Mouse (Mus musculus) telencephalon, adult 2 months (tissue): ENCODE measurements around the gene Ebf1.
A peak's percentile ranks its signal among the peaks of the same experiment; 100 is the strongest.

Source experiments
- DNase-seq: peaks from one replicate; pipeline ENCODE4 v3.0.0-alpha.2; 2011; ENCODE audit warnings: low read depth, low spot score

Gene Ebf1

GRCm38 (mm10) chr11:44833351-44833996, 216.4 kb downstream of the Ebf1 start:
- DNase-seq = no peak

DNA sequence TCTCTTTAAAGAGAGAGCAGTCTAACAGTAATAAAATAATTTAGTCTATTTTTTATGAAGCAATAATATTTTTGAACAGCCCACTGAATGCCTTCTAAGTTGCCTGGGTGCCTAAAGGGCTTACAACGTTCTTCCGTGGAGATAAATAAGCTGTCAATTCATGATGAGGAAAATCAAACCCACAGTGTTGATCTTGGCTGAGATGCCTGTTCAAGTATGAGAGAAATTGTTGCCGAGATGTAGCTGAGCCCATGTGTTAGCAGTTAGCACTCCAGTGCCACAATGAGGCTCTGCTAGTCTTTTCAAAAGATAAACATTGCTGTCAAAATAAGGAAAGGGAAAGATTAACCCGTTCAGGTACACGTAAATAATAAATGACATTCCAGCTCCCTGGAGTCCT, 218.0 kb downstream of the Ebf1 start:
- DNase-seq = no peak

- DNase-seq = no peak
Observed at GRCm38 (mm10) chr11:44837592-44837991, 220.5 kb downstream of the Ebf1 start.

GRCm38 (mm10) chr11:44841127-44842056, 224.3 kb downstream of the Ebf1 start:
- no peak for DNase-seq

GRCm38 (mm10) chr11:44851874-44852273, 234.8 kb downstream of the Ebf1 start:
- no peak for DNase-seq

GRCm38 (mm10) chr11:44852921-44853320, 235.8 kb downstream of the Ebf1 start:
- no peak for DNase-seq

DNA sequence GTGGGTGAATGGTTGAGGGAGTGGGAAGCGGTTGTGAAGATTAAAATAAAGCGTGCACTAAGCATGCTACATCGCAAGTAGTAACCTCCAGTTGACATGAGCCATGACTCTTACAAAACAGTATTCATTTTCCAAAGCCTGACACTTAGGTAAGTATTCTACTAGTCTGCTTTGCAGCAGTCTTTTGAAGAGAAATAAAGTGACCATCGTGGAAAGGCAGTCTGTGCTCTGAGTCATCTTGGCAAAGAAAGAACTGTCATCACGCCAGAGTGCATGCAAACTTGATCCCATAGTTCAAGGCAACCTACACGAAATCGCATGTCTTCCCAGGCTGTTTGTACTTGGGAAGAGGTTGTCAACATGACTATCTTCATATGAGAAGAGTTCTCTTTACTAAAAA, 237.4 kb downstream of the Ebf1 start:
- peak; percentile 19 for DNase-seq

- DNase-seq = no peak
Observed at GRCm38 (mm10) chr11:44861108-44861507, 244.0 kb downstream of the Ebf1 start.

- DNase-seq = no peak
Observed at GRCm38 (mm10) chr11:44863910-44864309, 246.8 kb downstream of the Ebf1 start.

DNA sequence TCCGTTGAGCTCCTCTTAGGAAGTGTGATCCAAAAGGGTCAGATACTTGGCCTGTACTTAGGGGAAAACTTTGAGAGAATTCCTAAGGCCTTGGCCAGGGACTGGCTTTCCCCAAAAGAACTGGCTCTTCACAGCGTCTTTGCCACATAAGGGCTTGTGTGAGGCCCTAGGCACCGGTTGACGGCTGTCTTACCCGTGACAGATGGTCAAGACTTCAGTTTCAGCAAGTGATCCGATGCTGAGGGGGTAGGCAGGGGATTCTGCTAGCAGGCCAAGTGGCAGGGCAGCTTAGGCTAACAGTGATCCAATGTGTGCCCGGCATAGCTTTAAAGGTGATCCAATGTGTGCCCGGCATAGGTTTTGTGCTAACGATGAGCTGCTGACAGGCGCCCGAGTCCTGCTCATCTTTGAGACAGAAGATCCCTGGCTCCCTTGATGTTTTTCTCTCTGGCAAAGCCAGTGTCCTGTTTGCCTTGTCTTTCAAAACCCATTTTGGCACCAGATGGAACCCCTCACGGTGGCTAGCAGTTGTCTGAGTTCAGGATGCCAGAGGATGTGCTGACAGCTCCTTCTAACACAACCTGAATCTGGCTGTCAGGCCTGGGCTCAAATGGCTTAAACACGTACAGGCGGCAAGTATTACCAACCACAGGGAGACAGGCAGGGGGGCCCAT, 249.5 kb downstream of the Ebf1 start:
- DNase-seq = no peak

- no peak for DNase-seq
Observed at GRCm38 (mm10) chr11:44867433-44867832, 250.3 kb downstream of the Ebf1 start.

- no peak for DNase-seq
Observed at GRCm38 (mm10) chr11:44873876-44874275, 256.8 kb downstream of the Ebf1 start.

DNA sequence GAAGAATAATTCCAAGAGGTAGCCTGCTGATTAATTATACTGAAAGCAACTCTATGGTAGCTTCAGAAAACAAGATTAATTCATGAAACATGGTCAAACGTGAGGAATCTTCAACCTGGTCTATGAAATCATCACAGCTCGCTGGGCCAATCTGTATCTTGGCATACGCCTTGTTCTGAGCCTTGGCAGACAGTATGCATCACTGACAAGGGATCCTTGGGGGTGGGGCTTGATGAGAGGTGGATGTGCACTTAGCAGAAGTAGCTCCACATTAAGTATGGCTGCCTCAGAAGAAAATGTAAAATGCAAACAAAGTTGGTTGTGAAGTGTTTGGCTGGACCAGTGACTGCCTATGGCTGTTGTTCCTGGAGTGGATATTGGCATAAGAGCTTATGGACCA, 258.1 kb downstream of the Ebf1 start:
- no peak for DNase-seq

GRCm38 (mm10) chr11:44881056-44881683, 264.1 kb downstream of the Ebf1 start:
- DNase-seq = no peak

DNA sequence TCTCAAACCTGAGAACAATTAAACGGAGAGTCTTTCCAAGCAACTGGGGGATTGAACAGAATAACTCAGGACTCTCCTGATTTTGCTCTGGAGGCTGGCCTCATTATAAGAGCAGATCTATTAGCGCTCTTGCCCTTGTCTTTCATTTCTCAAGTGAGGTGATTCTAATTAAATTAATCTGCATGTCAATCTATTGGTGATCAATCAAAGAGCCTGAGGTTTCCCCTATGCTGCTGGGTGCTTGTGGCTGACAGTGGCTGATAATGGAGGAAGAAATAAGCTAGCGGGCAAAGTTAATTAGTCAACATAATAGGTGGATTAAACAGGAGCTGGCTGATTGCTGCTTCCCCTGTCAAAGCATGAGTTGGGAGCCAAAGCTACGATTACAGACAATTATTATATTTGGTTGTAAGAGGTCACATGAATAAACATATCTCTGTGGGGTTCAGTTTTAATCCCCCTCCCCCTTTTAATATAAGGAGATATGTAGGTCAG, 265.4 kb downstream of the Ebf1 start:
- DNase-seq = no peak

GRCm38 (mm10) chr11:44884337-44884736, 267.2 kb downstream of the Ebf1 start:
- DNase-seq = no peak

DNA sequence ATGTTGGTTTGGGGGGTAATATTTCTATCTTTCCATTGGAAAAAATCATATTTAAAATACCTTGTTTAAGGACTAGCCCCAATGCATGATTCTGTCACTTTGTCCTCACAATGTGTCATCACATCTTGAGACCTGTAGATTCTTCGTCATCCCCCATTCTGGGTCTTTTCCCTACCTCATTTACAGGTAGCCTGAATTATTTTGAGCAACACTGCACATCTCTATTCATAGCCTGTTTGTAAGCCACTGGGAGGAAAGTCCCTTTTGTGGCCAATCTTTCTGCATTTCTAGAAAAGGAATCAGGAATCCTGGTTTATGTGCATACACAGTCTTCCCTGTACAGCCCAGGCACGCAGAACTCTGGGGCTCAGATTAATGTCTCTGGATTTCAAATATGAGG, 269.8 kb downstream of the Ebf1 start:
- no peak for DNase-seq

- no peak for DNase-seq
Observed at GRCm38 (mm10) chr11:44887691-44888090, 270.6 kb downstream of the Ebf1 start.

- no peak for DNase-seq
Observed at GRCm38 (mm10) chr11:44888390-44888789, 271.3 kb downstream of the Ebf1 start.

DNA sequence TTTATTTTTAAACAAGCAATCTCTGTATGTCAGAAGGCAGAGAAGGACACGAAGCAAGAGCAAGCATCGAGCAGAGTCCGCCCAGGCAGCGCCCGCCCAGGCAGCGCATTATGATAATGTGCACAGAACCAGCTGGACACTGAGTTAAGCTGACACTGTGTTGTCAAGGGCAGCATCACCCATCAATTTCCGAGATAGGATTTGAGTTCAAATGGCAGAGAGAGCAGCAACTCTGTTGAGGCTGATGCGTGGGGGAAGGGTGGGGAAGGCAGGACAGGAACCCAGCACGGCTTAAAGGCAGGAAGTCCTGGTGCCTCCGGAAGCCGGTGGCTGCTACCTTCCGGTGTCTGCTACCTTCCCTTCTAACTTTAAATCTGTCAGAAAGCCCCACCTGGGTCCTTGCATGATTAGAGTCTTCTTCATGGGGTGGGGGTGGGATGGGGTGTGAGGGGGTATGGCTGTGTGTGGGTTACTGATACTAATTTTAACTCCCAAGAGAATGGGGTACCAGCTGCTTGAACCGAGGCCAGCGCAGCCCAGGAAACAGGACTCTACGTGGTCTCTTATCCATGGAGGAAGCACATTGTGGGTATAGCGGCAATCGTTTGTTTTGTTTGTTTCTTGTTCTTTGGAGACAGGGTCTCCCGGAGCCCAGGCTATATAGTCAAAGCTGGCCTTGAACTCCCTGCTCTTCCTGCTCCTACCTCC, 275.9 kb downstream of the Ebf1 start:
- DNase-seq = no peak

- no peak for DNase-seq
Observed at GRCm38 (mm10) chr11:44893986-44894385, 276.9 kb downstream of the Ebf1 start.
